Mouse (Mus musculus) urinary bladder, postnatal 4 days (tissue): ENCODE data around the gene Clta.

Experiments used
- DNase-seq, 2 experiments: peaks; one replicate each; pipeline ENCODE4 v3.0.0; 2021 to 2022; ENCODE audit warnings: low spot score in 2 of 2

Clta gene

DNA sequence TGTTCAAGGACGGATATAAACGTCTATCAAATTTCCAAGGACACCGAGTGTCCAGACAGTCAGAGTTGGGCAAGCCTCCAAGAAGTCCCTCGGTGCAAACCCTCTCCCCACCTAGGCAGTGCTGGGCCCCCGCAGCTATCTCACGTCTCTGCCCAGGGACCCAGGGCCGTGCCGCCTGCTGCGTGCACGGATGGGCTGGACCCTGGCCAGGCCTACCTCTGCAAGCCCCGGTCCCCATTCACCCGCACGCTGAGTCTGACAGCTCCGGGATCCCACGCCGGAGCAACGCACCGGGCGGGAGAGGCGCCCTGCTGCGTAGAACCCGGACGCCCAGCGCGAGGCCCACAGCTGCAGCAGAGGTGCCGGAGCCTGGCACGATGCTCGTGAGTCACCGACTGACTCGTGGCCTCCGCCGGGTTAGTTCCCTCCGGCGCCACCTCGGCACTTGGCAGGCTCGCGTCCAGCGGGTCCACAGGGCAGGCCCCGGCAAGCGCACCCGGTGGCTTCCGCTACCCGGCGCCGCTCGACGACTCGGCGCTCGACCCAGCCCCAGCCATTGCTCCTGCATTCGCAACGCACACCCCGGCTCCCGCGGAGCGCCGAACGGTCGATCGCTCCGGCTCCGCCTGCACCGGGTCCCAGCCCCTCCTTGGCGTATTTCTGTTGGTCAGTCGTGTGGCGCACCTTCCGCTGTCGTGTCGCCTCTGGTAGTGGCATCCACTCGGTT, 68.1 kb downstream of the Clta start:
- peak; percentile 87 to 92 for DNase-seq

DNA sequence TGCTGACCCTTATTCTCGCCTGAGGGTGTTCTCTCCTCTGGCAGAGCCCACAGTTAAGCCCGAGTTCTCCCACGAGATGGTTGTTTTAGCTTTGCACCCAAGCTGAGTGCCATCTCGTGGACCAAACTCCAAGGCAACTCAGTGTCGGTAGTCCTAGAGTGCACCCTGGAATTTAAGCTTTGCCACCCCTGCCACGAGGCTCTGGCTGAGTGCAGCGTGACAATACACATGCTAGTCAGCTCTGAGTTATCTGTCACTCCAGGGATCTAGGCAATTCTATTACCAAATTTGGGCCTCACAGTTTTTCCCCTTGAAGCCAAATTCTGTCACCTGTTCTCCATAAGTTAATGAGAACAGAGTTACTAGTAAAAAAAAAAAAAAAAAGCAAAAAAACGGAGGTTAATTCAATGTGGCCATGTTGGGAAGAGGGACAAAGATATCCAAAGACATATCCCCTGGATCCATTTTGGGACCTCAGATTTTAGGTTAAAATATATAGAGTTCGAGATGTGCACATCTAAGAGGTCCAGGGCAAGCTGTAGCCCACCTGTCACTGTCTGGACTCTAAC, 68.7 kb downstream of the Clta start:
- DNase-seq = no peak

- DNase-seq = no peak
Observed at GRCm38 (mm10) chr4:44073799-44074198, 69.5 kb downstream of the Clta start.

- DNase-seq = no peak
Observed at GRCm38 (mm10) chr4:44074422-44074821, 70.2 kb downstream of the Clta start.

GRCm38 (mm10) chr4:44078358-44078933, 74.2 kb downstream of the Clta start:
- DNase-seq = no peak
